Mouse (Mus musculus) MEL (cell line): ENCODE measurements around the gene Gm9507. TPM values are rescaled to one million over a fixed set of nuclear protein-coding genes. Genes with fewer than 3 reads are reported as not detected.
"Not testable (repeated sequence)": the region's sequence is repeated elsewhere in the genome, so short reads cannot be mapped to it uniquely, and the experiment has no call there.

Experiments used
- DNase-seq: peaks from one replicate; pipeline ENCODE4 v3.0.0; 2011; ENCODE audit warnings: low read depth, low spot score
- H3K27ac ChIP-seq: 2 replicates; pipeline ENCODE4 v1.5.1; 2012; ENCODE audit warnings: low read depth, mild to moderate bottlenecking, control low read depth, low read length, moderate library complexity; ENCODE audit not compliant: control insufficient read depth
- H3K27me3 ChIP-seq, 2 experiments: fragments of 150-350 bp in 1 of 2; sonication (generic) in 1 of 2; 2 replicates each; pipeline ENCODE4 v1.6.1; 2012; ENCODE audit warnings: low read length in 2 of 2, mild to moderate bottlenecking in 2 of 2, improper control_type of control experiment in 1 of 2, moderate library complexity in 1 of 2; ENCODE audit not compliant: insufficient read depth in 2 of 2, control insufficient read depth in 1 of 2
- H3K36me3 ChIP-seq, 2 experiments: 2 replicates each; pipeline ENCODE4 v1.6.1; 2012 to 2014; ENCODE audit warnings: low read length in 2 of 2, improper control_type of control experiment in 1 of 2, inconsistent platforms in 1 of 2, mild to moderate bottlenecking in 1 of 2; ENCODE audit not compliant: insufficient read depth in 2 of 2, control insufficient read depth in 1 of 2
- H3K4me1 ChIP-seq, 2 experiments: fragments of 150-350 bp in 1 of 2; sonication (generic) in 1 of 2; 2 replicates each; pipeline ENCODE4 v1.6.1; 2012; ENCODE audit warnings: low read length in 2 of 2, improper control_type of control experiment in 1 of 2, mild to moderate bottlenecking in 1 of 2; ENCODE audit not compliant: insufficient read depth in 2 of 2, control insufficient read depth in 1 of 2
- H3K4me3 ChIP-seq, 2 experiments: fragments of 150-350 bp in 1 of 2; sonication (generic) in 1 of 2; 2 replicates each; pipeline ENCODE4 v1.5.1; 2012; ENCODE audit warnings: low read depth in 2 of 2, low read length in 2 of 2, mild to moderate bottlenecking in 2 of 2, moderate library complexity in 2 of 2, control low read depth in 1 of 2, improper control_type of control experiment in 1 of 2; ENCODE audit not compliant: control insufficient read depth in 1 of 2, insufficient read depth in 1 of 2
- H3K79me2 ChIP-seq: 2 replicates; pipeline ENCODE4 v1.6.1; 2012; ENCODE audit warnings: mild to moderate bottlenecking, low read length, moderate library complexity; ENCODE audit not compliant: control insufficient read depth, poor library complexity, insufficient read depth
- H3K9ac ChIP-seq: 2 replicates; pipeline ENCODE4 v1.6.1; 2012; ENCODE audit warnings: low read depth, mild to moderate bottlenecking, control low read depth, low read length, moderate library complexity; ENCODE audit not compliant: control insufficient read depth, poor library complexity, severe bottlenecking
- H3K9me3 ChIP-seq: fragments of 150-350 bp; sonication (generic); replicated peaks from 2 replicates; pipeline ENCODE4 v1.6.1; 2012; ENCODE audit warnings: mild to moderate bottlenecking, low read length, improper control_type of control experiment, moderate library complexity; ENCODE audit not compliant: insufficient read depth
- CHD2 ChIP-seq: IDR thresholded peaks from 2 replicates; pipeline ENCODE4 v1.6.1; 2011; ENCODE audit warnings: low read length, improper control_type of control experiment
- GABPA ChIP-seq: IDR thresholded peaks from 2 replicates; pipeline ENCODE4 v1.6.1; 2012; ENCODE audit warnings: low read depth, mild to moderate bottlenecking, inconsistent platforms, low read length, improper control_type of control experiment, moderate library complexity
- JUND ChIP-seq: IDR thresholded peaks from 2 replicates; pipeline ENCODE4 v1.6.1; 2011; ENCODE audit warnings: low read depth, mild to moderate bottlenecking, improper control_type of control experiment, low read length
- KAT2A ChIP-seq: conservative IDR thresholded peaks from 2 replicates; pipeline ENCODE4 v1.6.1; 2012; ENCODE audit warnings: low read depth, low read length, improper control_type of control experiment, inconsistent platforms
- MAFK ChIP-seq: IDR thresholded peaks from 2 replicates; pipeline ENCODE4 v1.6.1; 2011; ENCODE audit warnings: low read depth, mild to moderate bottlenecking, low read length, improper control_type of control experiment, borderline replicate concordance
- MAZ ChIP-seq: IDR thresholded peaks from 2 replicates; pipeline ENCODE4 v1.6.1; 2012; ENCODE audit warnings: low read depth, mild to moderate bottlenecking, inconsistent platforms, low read length, improper control_type of control experiment
- MXI1 ChIP-seq: IDR thresholded peaks from 2 replicates; pipeline ENCODE4 v1.6.1; 2011; ENCODE audit warnings: mild to moderate bottlenecking, low read depth, low read length, improper control_type of control experiment
- MYB ChIP-seq: IDR thresholded peaks from 2 replicates; pipeline ENCODE4 v1.6.1; 2011; ENCODE audit warnings: mild to moderate bottlenecking, low read depth, low read length, improper control_type of control experiment
- NRF1 ChIP-seq: IDR thresholded peaks from 2 replicates; pipeline ENCODE4 v1.6.1; 2014; ENCODE audit warnings: low read depth, mild to moderate bottlenecking, inconsistent platforms, low read length, improper control_type of control experiment, moderate library complexity; ENCODE audit not compliant: poor library complexity, insufficient read depth, severe bottlenecking
- POLR2AphosphoS5 ChIP-seq: IDR thresholded peaks from 2 replicates; pipeline ENCODE4 v1.6.1; 2012; ENCODE audit warnings: low read depth, borderline replicate concordance, mild to moderate bottlenecking, inconsistent platforms, low read length, moderate library complexity, mixed read lengths
- RAD21 ChIP-seq: IDR thresholded peaks from 2 replicates; pipeline ENCODE4 v1.6.1; 2011; ENCODE audit warnings: mild to moderate bottlenecking, low read depth, low read length, improper control_type of control experiment
- RCOR1 ChIP-seq: IDR thresholded peaks from 2 replicates; pipeline ENCODE4 v1.6.1; 2012; ENCODE audit warnings: low read depth, mild to moderate bottlenecking, inconsistent platforms, low read length, improper control_type of control experiment
- TAL1 ChIP-seq: IDR thresholded peaks from 2 replicates; pipeline ENCODE4 v1.6.1; 2012; ENCODE audit warnings: mild to moderate bottlenecking, inconsistent platforms, low read length, moderate library complexity, mixed read lengths
- ZC3H11A ChIP-seq: IDR thresholded peaks from 2 replicates; pipeline ENCODE4 v1.6.1; 2012; ENCODE audit warnings: low read depth, mild to moderate bottlenecking, inconsistent platforms, low read length, improper control_type of control experiment
- ZKSCAN1 ChIP-seq: IDR thresholded peaks from 2 replicates; pipeline ENCODE4 v1.6.1; 2012; ENCODE audit warnings: low read depth, mild to moderate bottlenecking, inconsistent platforms, low read length, improper control_type of control experiment, moderate library complexity
- ZMIZ1 ChIP-seq: IDR thresholded peaks from 2 replicates; pipeline ENCODE4 v1.6.1; 2012; ENCODE audit warnings: low read depth, mild to moderate bottlenecking, inconsistent platforms, low read length, improper control_type of control experiment, moderate library complexity
- polyA plus RNA-seq, 2 experiments: library from polyadenylated mRNA; stranded (reverse) in 1 of 2; unstranded in 1 of 2; fragments of >175 nt in 1 of 2; fragments of >200 nt in 1 of 2; gene quantifications; 2 replicates each; pipeline versions ENCODE4 v1.2.1 to v1.2.4; 2012; ENCODE audit warnings: low replicate concordance in 2 of 2, low read depth in 1 of 2; ENCODE audit not compliant: insufficient read length in 2 of 2, insufficient read depth in 1 of 2, missing spikeins in 1 of 2
- total RNA-seq: library from RNA; depleted of rRNA; stranded (reverse); fragments of 300-350 nt; gene quantifications from 2 replicates; pipeline ENCODE4 v1.2.3, GENCODE M21; 2012

Gm9507 gene
- total and polyA plus RNA-seq, 3 experiments: not detected

DNA sequence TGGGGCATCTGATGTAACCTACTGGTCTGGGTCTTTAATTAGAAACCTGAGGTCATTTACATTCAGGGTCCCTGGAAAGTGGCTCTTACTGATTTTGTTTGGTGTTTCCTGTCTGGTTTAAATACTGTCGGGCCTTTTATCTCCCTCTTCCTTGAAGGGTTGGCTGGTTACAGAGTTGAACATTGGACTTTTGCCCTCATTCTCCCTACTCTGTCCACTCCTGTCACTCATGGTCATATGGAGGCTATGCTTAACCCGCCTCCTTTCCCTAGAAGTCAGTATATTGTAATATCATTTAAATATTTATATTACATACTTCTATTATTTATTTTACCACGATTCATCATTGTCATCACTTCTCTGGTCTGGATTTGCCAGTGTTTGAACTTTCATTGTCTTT lies 7.5 kb downstream of the Gm9507 start:
- H3K36me3 ChIP-seq: no peaks in the 10 kb centered on the region
- no peaks in the 10 kb centered on the region for H3K4me1 ChIP-seq
- H3K4me3 ChIP-seq: no peak overlapping the region
- no peaks in the 10 kb centered on the region for H3K79me2 ChIP-seq
- H3K27ac ChIP-seq: no peak overlapping the region
- peaks cover 8 to 9% of the 10 kb centered on the region in 2 experiments for H3K27me3 ChIP-seq
- TF ChIP-seq MXI1: no peak
- no peak for TF ChIP-seq GABPA
- TF ChIP-seq ZMIZ1: no peak
- TF ChIP-seq RAD21: no peak
- TF ChIP-seq TAL1: no peak
- TF ChIP-seq MAZ: no peak
- TF ChIP-seq RCOR1: no peak
- TF ChIP-seq NRF1: no peak
- no peak for TF ChIP-seq MAFK
- no peak for TF ChIP-seq ZKSCAN1
- TF ChIP-seq KAT2A: no peak
- TF ChIP-seq MYB: no peak
- TF ChIP-seq POLR2AphosphoS5: no peak
- no peak for TF ChIP-seq ZC3H11A
- no peak for TF ChIP-seq CHD2
- TF ChIP-seq JUND: no peak
- no peak overlapping the region for H3K9ac ChIP-seq
- H3K9me3 ChIP-seq: no peaks in the 10 kb centered on the region
- DNase-seq: no peak

DNA sequence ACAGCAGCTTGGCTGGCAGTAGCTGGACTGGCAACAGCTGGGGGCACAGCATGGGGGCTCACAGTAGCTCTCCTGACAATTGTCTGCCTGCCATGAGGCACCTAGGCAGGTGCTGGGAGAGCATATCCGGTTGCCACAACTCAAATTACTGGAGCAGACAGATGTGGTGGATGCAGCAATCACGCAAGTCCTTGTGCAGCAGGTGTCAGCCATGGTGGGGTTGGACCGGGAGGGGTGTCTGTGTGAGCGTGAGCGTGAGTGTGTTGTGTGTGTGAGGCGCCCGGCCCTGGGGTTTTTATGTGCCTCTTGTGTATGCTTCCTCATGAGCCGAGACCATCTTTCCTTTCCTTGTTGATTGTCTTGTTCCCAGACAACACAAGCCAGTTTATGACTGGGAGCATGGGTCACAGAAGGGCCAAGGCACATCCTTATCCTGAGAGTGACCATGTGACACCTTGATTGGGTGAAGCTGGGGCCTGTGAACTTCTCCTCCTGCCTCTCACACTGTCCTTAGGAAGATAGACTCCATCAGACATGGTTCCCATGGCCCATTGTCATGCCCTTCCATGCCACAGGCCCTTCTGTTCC lies 12.6 kb downstream of the Gm9507 start, which contains the start of gene Gm19668:
Gm19668 (minus strand) TSS at position 213 of the 588 bp plus-strand sequence.
- no peak for DNase-seq
- Histone ChIP-seq H3K36me3 (no peaks in the 10 kb centered on the region), H3K27me3 (peaks cover 5 to 8% of the 10 kb centered on the region in 2 experiments), H3K79me2 (no peaks in the 10 kb centered on the region), H3K4me1 (no peaks in the 10 kb centered on the region), H3K9me3 (no peaks in the 10 kb centered on the region), H3K27ac (no peak within 1 kb of the TSS), H3K4me3 (no peak within 1 kb of the TSS), H3K9ac (no peak within 1 kb of the TSS)
- TF ChIP-seq MAFK: no peak

DNA sequence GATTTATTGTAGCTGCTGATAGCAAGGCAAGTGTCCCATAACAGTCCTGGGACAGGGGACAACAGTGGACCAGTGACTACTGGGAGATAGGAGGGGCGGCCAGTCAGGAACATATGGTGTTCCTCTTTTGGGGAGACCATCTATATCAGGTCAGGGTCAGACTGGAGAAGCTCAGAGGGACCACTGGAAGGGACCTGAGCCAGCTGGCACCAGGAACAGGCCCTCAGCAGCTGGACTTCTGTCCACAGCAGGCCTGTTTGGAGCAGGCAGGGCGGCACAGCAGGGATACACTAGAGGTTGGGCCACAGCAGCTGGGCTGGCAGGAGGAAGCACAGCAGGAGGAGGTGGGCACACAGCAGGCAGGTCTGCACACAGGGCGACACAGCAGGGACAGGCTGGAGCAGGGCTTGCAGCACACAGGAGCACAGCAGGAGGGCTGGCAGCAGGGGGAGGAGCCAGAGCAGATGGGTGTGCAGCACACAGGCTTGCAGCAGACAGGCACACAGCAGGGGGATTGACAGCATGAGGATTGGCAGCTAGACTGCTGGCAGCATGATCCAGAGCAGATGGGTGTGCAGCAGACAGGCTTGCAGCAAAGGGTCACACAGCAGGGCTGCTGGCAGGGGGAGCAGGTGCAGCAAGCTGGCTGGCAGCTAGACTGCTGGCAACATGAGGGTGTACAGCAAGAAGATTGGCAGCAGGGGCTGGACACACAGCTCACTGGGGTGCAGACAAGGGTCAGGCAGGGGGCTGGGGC lies 13.3 kb downstream of the Gm9507 start:
- not testable (repeated sequence) for DNase-seq, H3K4me1 ChIP-seq, H3K9ac ChIP-seq, H3K4me3 ChIP-seq, H3K36me3 ChIP-seq, H3K9me3 ChIP-seq, H3K27ac ChIP-seq, H3K27me3 ChIP-seq, H3K79me2 ChIP-seq
